Mouse (Mus musculus): ENCODE results near the gene Cdon. TPM values are rescaled to one million over a fixed set of nuclear protein-coding genes. Genes with fewer than 3 reads are reported as not detected.

Cdon gene
- total RNA-seq, 1 experiment = 13.4 TPM

DNA sequence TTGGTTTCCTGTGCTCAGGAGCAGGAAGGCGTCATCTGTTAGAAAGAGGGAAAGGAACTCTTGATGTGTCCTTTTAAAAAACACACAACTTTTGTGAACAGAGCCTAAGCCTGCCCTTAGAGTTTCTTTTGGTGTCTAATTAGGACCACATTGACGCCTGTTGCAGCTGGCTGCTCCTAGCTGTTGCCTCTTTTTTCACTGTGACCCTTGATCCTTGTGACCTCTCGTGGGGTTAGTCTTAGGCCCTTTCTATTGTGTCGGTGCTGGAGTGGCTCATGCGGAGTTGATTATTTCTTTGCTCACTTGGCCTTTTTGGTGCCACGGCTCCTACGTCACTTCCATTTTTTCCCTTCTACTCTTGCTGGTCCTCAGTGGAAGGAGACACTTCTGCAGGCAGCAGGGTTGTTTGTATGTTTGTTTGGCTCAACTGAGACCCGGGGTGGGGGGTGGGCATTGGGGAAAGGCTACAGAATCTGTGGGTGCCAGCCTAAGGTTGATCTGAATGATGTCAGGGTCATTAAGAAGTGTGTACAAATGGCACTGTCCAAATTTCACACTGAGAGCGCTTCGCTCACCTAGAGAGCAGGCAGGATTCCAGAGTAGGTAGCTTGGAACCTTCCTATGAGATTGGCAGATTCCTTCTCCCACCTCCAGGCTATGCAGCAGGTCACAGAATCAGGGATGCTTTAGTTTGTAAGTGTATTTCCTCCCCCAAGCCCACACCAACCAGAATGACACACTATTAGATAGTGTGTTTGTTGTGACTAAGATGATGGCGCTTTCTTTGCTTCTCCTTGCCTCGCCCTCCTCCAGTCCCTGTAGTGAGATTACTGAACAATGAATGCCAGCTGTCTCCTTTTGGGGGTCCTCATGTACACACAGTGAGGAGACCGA is 22.9 kb downstream of the Cdon start:
- Histone ChIP-seq H3K9ac (ENCODE audit: insufficient read depth, low read depth, low read length, poor library complexity, severe bottlenecking) (no peak overlapping the region), H3K4me3 (ENCODE audit: insufficient read depth in 1 of 2, low read depth in 1 of 2, low read length in 2 of 2, poor library complexity in 1 of 2, severe bottlenecking in 1 of 2) (no peak overlapping the region), H3K27ac (ENCODE audit: insufficient read depth, low read depth, low read length, poor library complexity, severe bottlenecking) (no peak overlapping the region), H3K36me3 (ENCODE audit: control insufficient read depth, insufficient read depth, low read length, poor library complexity, severe bottlenecking) (no peaks in the 10 kb centered on the region), H3K4me1 (ENCODE audit: control insufficient read depth in 2 of 2, insufficient read depth in 2 of 2, low read length in 2 of 2, poor library complexity in 1 of 2) (no peaks in the 10 kb centered on the region), H3K9me3 (ENCODE audit: control insufficient read depth, insufficient read depth, low read depth, low read length) (no peaks in the 10 kb centered on the region)
- DNase-seq (ENCODE audit: low read depth, low spot score) = no peak
- TF ChIP-seq ZNF384 (IDR thresholded peaks at IDR 0.05; ENCODE audit: low read depth, low read length) = no peak
- TF ChIP-seq HCFC1 (IDR thresholded peaks at IDR 0.05; ENCODE audit: borderline replicate concordance, insufficient read depth, low read length) = no peak
- TF ChIP-seq CHD2 (IDR thresholded peaks at IDR 0.05; ENCODE audit: low read depth, low read length) = no peak
- in situ Hi-C loops (cut with MboI; ENCODE audit: low sequenced_read_pairs in 2 of 2, unreplicated experiment in 2 of 2) = no loop called here

- H3K9ac ChIP-seq (ENCODE audit: insufficient read depth, low read depth, low read length, poor library complexity, severe bottlenecking) = no peak overlapping the region
- no peaks in the 10 kb centered on the region for H3K4me1 ChIP-seq (ENCODE audit: control insufficient read depth in 2 of 2, insufficient read depth in 2 of 2, low read length in 2 of 2, poor library complexity in 1 of 2)
- no peak for DNase-seq (ENCODE audit: low read depth, low spot score)
- no peak overlapping the region for H3K27ac ChIP-seq (ENCODE audit: insufficient read depth, low read depth, low read length, poor library complexity, severe bottlenecking)
- no peak overlapping the region for H3K4me3 ChIP-seq (ENCODE audit: insufficient read depth in 1 of 2, low read depth in 1 of 2, low read length in 2 of 2, poor library complexity in 1 of 2, severe bottlenecking in 1 of 2)
- in situ Hi-C loops (cut with MboI; ENCODE audit: low sequenced_read_pairs in 2 of 2, unreplicated experiment in 2 of 2) = no loop called here
- no peaks in the 10 kb centered on the region for H3K36me3 ChIP-seq (ENCODE audit: control insufficient read depth, insufficient read depth, low read length, poor library complexity, severe bottlenecking)
- no peaks in the 10 kb centered on the region for H3K9me3 ChIP-seq (ENCODE audit: control insufficient read depth, insufficient read depth, low read depth, low read length)
- TF ChIP-seq ZNF384 (IDR thresholded peaks at IDR 0.05; ENCODE audit: low read depth, low read length) (no peak), ZC3H11A (IDR thresholded peaks at IDR 0.05; ENCODE audit: borderline replicate concordance, low read depth, low read length) (no peak), HCFC1 (IDR thresholded peaks at IDR 0.05; ENCODE audit: borderline replicate concordance, insufficient read depth, low read length) (no peak), CHD2 (IDR thresholded peaks at IDR 0.05; ENCODE audit: low read depth, low read length) (no peak), MAFK (IDR thresholded peaks at IDR 0.05; ENCODE audit: insufficient read depth, low read depth, low read length) (no peak)
Observed at GRCm38 (mm10) chr9:35444512-35444886, 23.6 kb downstream of the Cdon start.

DNA sequence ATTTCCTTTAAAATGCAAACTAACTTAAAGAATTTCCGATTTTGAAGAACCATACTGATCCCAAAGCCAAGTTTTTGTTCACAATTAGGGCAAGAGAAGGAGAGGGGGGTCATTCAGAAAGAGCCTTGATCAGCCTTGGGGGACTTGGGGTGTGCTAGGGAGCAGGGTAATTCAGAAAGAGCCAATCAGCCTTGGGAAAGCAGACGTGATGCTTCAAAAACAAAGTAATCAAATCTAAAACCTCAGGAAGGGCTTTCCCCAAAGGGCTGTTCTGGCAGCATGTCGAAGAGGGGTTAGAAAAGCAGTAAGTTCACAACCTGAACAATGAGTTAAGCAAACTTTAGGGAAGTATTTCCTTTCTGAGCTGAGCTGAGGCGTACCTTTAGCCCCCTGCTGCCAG is 26.0 kb downstream of the Cdon start:
- in situ Hi-C loops (cut with MboI; ENCODE audit: low sequenced_read_pairs in 2 of 2, unreplicated experiment in 2 of 2) = no loop called here
- no peak for DNase-seq (ENCODE audit: low read depth, low spot score)
- Histone ChIP-seq H3K27ac (ENCODE audit: insufficient read depth, low read depth, low read length, poor library complexity, severe bottlenecking) (no peak overlapping the region), H3K9me3 (ENCODE audit: control insufficient read depth, insufficient read depth, low read depth, low read length) (no peaks in the 10 kb centered on the region), H3K4me1 (ENCODE audit: control insufficient read depth in 2 of 2, insufficient read depth in 2 of 2, low read length in 2 of 2, poor library complexity in 1 of 2) (no peaks in the 10 kb centered on the region), H3K36me3 (ENCODE audit: control insufficient read depth, insufficient read depth, low read length, poor library complexity, severe bottlenecking) (no peaks in the 10 kb centered on the region), H3K4me3 (ENCODE audit: insufficient read depth in 1 of 2, low read depth in 1 of 2, low read length in 2 of 2, poor library complexity in 1 of 2, severe bottlenecking in 1 of 2) (no peak overlapping the region), H3K9ac (ENCODE audit: insufficient read depth, low read depth, low read length, poor library complexity, severe bottlenecking) (no peak overlapping the region)
- TF ChIP-seq ZNF384 (IDR thresholded peaks at IDR 0.05; ENCODE audit: low read depth, low read length) (no peak), HCFC1 (IDR thresholded peaks at IDR 0.05; ENCODE audit: borderline replicate concordance, insufficient read depth, low read length) (no peak), MAFK (IDR thresholded peaks at IDR 0.05; ENCODE audit: insufficient read depth, low read depth, low read length) (no peak), ZC3H11A (IDR thresholded peaks at IDR 0.05; ENCODE audit: borderline replicate concordance, low read depth, low read length) (no peak), CHD2 (IDR thresholded peaks at IDR 0.05; ENCODE audit: low read depth, low read length) (no peak)

DNA sequence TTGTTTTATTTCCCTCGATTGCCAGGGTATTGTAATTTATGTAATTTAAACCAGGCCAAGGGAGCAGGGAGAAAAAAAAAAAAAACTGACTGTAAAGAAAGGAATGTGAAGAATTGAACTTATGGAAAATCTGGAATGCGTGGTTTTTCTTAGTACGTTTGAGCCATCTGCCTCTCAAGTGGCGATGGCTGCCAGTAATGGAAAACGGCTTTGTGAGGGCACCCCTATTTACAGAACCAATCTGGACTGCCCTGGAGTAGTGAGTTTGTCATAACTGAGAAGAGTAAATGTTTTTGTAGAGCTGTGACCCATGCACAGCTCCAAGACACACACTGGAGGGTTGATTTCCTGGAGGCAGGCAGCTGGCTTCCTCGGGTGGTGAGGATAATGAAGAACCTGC is 32.4 kb downstream of the Cdon start:
- in situ Hi-C loops (cut with MboI; ENCODE audit: low sequenced_read_pairs in 2 of 2, unreplicated experiment in 2 of 2) = no loop called here
- Histone ChIP-seq H3K36me3 (ENCODE audit: control insufficient read depth, insufficient read depth, low read length, poor library complexity, severe bottlenecking) (peaks cover 4% of the 10 kb centered on the region), H3K9ac (ENCODE audit: insufficient read depth, low read depth, low read length, poor library complexity, severe bottlenecking) (no peak overlapping the region), H3K27ac (ENCODE audit: insufficient read depth, low read depth, low read length, poor library complexity, severe bottlenecking) (no peak overlapping the region), H3K4me3 (ENCODE audit: insufficient read depth in 1 of 2, low read depth in 1 of 2, low read length in 2 of 2, poor library complexity in 1 of 2, severe bottlenecking in 1 of 2) (no peak overlapping the region), H3K4me1 (ENCODE audit: control insufficient read depth in 2 of 2, insufficient read depth in 2 of 2, low read length in 2 of 2, poor library complexity in 1 of 2) (no peaks in the 10 kb centered on the region), H3K9me3 (ENCODE audit: control insufficient read depth, insufficient read depth, low read depth, low read length) (no peaks in the 10 kb centered on the region)
- TF ChIP-seq CHD2 (IDR thresholded peaks at IDR 0.05; ENCODE audit: low read depth, low read length) = no peak
- DNase-seq (ENCODE audit: low read depth, low spot score) = no peak

DNA sequence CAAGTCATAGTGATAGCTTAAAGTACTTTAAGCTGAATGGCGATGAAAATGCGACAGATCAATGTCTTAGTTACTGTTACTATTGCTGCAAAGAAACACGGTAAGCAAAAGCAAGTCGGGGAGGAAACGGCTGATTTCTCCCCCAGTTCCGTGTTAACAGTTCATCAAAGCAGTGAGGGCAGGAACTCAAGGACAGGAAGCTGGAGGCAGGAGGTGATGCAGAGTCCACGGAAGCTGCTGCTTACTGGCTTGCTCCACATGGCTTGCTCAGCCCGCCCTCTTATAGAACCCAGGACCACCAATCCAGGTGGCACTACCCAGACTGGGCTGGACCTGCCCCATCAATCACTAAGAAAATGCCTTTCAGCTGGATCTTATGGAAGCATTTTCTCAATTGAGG is 38.7 kb downstream of the Cdon start:
- Histone ChIP-seq H3K36me3 (ENCODE audit: control insufficient read depth, insufficient read depth, low read length, poor library complexity, severe bottlenecking) (peaks cover 3% of the 10 kb centered on the region; the same call in 1 of the 2 replicates), H3K4me3 (ENCODE audit: insufficient read depth in 1 of 2, low read depth in 1 of 2, low read length in 2 of 2, poor library complexity in 1 of 2, severe bottlenecking in 1 of 2) (no peak overlapping the region)
- in situ Hi-C loops (cut with MboI; ENCODE audit: low sequenced_read_pairs in 2 of 2, unreplicated experiment in 2 of 2) = no loop called here

More for the DNA sequence above, 38.7 kb downstream of the Cdon start:
- no peaks in the 10 kb centered on the region for H3K4me1 ChIP-seq (ENCODE audit: control insufficient read depth in 2 of 2, insufficient read depth in 2 of 2, low read length in 2 of 2, poor library complexity in 1 of 2)
- TF ChIP-seq HCFC1 (IDR thresholded peaks at IDR 0.05; ENCODE audit: borderline replicate concordance, insufficient read depth, low read length) (no peak), ZNF384 (IDR thresholded peaks at IDR 0.05; ENCODE audit: low read depth, low read length) (no peak), MAFK (IDR thresholded peaks at IDR 0.05; ENCODE audit: insufficient read depth, low read depth, low read length) (no peak), ZC3H11A (IDR thresholded peaks at IDR 0.05; ENCODE audit: borderline replicate concordance, low read depth, low read length) (no peak), CHD2 (IDR thresholded peaks at IDR 0.05; ENCODE audit: low read depth, low read length) (no peak)
- no peaks in the 10 kb centered on the region for H3K9me3 ChIP-seq (ENCODE audit: control insufficient read depth, insufficient read depth, low read depth, low read length)
- H3K9ac ChIP-seq (ENCODE audit: insufficient read depth, low read depth, low read length, poor library complexity, severe bottlenecking) = no peak overlapping the region
- H3K27ac ChIP-seq (ENCODE audit: insufficient read depth, low read depth, low read length, poor library complexity, severe bottlenecking) = no peak overlapping the region
- no peak for DNase-seq (ENCODE audit: low read depth, low spot score)

All from ES-E14 (cell line).